Mouse (Mus musculus): Measurements from ENCODE around the gene Gpr152. TPM values are rescaled to one million over a fixed set of nuclear protein-coding genes. Genes with fewer than 3 reads are reported as not detected.

Gpr152 gene
- total and polyA plus RNA-seq, 2 experiments from 2014 or later, result 0.16 TPM; not detected in 1

- peak; percentile 63 for DNase-seq (ENCODE audit: low spot score)
- no peaks in the 10 kb centered on the region for H3K27me3 ChIP-seq (ENCODE audit: insufficient read depth, low read length)
- no peak overlapping the region for H3K4me3 ChIP-seq (ENCODE audit: low read depth, low read length)
- H3K36me3 ChIP-seq (ENCODE audit: insufficient read depth, low read length), result peaks cover 92% of the 10 kb centered on the region
- TF ChIP-seq CTCF (IDR thresholded peaks at IDR 0.05), result no peak
- no peaks in the 10 kb centered on the region for H3K9me3 ChIP-seq (ENCODE audit: low read length)
- 83% methylated on average over 13 of the region's 13 CpGs for WGBS
- H3K4me1 ChIP-seq (ENCODE audit: insufficient read depth, low read length), result no peaks in the 10 kb centered on the region
- ATAC-seq (ENCODE audit: low FRiP score), result no peak
- no peak overlapping the region for H3K27ac ChIP-seq (ENCODE audit: low read depth, low read length)
- H3K4me2 ChIP-seq (ENCODE audit: low read depth, low read length, poor library complexity, severe bottlenecking), result no peak overlapping the region
- H3K9ac ChIP-seq (replicated peaks; ENCODE audit: low read length, poor library complexity, severe bottlenecking), result no peak overlapping the region
These were observed 26.3 kb upstream of the Gpr152 start for GRCm38 (mm10) chr19:4113186-4113805.

- no peak overlapping the region for H3K4me3 ChIP-seq (ENCODE audit: low read depth, low read length)
- H3K4me2 ChIP-seq (ENCODE audit: low read depth, low read length, poor library complexity, severe bottlenecking), result no peak overlapping the region
- no peak overlapping the region for H3K9ac ChIP-seq (replicated peaks; ENCODE audit: low read length, poor library complexity, severe bottlenecking)
- no peak for TF ChIP-seq CTCF (IDR thresholded peaks at IDR 0.05)
- no peak overlapping the region for H3K27ac ChIP-seq (ENCODE audit: low read depth, low read length)
- no peak for ATAC-seq (ENCODE audit: low FRiP score)
- peaks cover 89% of the 10 kb centered on the region for H3K36me3 ChIP-seq (ENCODE audit: insufficient read depth, low read length)
- H3K9me3 ChIP-seq (ENCODE audit: low read length), result no peaks in the 10 kb centered on the region
- no peaks in the 10 kb centered on the region for H3K4me1 ChIP-seq (ENCODE audit: insufficient read depth, low read length)
- no peaks in the 10 kb centered on the region for H3K27me3 ChIP-seq (ENCODE audit: insufficient read depth, low read length)
- WGBS, result 78% methylated on average over 5 of the region's 5 CpGs
- DNase-seq (ENCODE audit: low spot score), result no peak
These were observed 25.8 kb upstream of the Gpr152 start for GRCm38 (mm10) chr19:4113806-4114230.

DNA sequence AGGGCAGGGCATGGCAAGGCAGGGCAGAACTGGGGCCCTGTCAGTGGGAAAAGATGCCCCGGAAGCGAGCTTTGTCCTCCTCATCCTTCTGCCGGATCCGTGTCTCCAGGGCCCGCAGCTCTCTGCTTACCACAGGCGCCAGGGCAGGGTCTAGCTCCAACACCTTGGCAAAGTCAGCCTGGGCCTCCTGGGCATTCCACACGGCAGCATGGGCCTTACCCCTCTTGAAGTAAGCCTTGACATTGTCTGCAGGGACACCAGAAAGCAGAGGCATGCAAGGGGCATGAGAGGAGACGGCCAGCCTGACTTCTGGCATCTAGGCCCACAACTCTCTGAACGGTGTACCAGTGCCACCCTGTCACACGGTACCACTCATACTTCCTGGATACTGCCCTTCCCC, 25.0 kb upstream of the Gpr152 start:
- WGBS, result 89% methylated on average over 10 of the region's 10 CpGs
- Histone ChIP-seq H3K4me1 (ENCODE audit: insufficient read depth, low read length) (no peaks in the 10 kb centered on the region), H3K4me3 (ENCODE audit: low read depth, low read length) (no peak overlapping the region), H3K4me2 (ENCODE audit: low read depth, low read length, poor library complexity, severe bottlenecking) (no peak overlapping the region), H3K36me3 (ENCODE audit: insufficient read depth, low read length) (peaks cover 82% of the 10 kb centered on the region), H3K9me3 (ENCODE audit: low read length) (no peaks in the 10 kb centered on the region), H3K9ac (replicated peaks; ENCODE audit: low read length, poor library complexity, severe bottlenecking) (no peak overlapping the region), H3K27ac (ENCODE audit: low read depth, low read length) (no peak overlapping the region), H3K27me3 (ENCODE audit: insufficient read depth, low read length) (no peaks in the 10 kb centered on the region)
- no peak for TF ChIP-seq CTCF (IDR thresholded peaks at IDR 0.05)
- no peak for ATAC-seq (ENCODE audit: low FRiP score)
- no peak for DNase-seq (ENCODE audit: low spot score)

- no peaks in the 10 kb centered on the region for H3K27me3 ChIP-seq (ENCODE audit: insufficient read depth, low read length)
- peaks cover 76% of the 10 kb centered on the region for H3K36me3 ChIP-seq (ENCODE audit: insufficient read depth, low read length)
- no peak for DNase-seq (ENCODE audit: low spot score)
- WGBS, result 96% methylated on average over 6 of the region's 10 CpGs
- no peak overlapping the region for H3K27ac ChIP-seq (ENCODE audit: low read depth, low read length)
- H3K4me3 ChIP-seq (ENCODE audit: low read depth, low read length), result no peak overlapping the region
- no peaks in the 10 kb centered on the region for H3K9me3 ChIP-seq (ENCODE audit: low read length)
- peaks cover under 1% of the 10 kb centered on the region; the same call in 1 of the 2 replicates for H3K4me1 ChIP-seq (ENCODE audit: insufficient read depth, low read length)
- H3K9ac ChIP-seq (replicated peaks; ENCODE audit: low read length, poor library complexity, severe bottlenecking), result no peak overlapping the region
- H3K4me2 ChIP-seq (ENCODE audit: low read depth, low read length, poor library complexity, severe bottlenecking), result no peak overlapping the region
- ATAC-seq (ENCODE audit: low FRiP score), result no peak
- no peak for TF ChIP-seq CTCF (IDR thresholded peaks at IDR 0.05)
These were observed 24.4 kb upstream of the Gpr152 start for GRCm38 (mm10) chr19:4115144-4115543.

GRCm38 (mm10) chr19:4115816-4116215, 23.8 kb upstream of the Gpr152 start:
- H3K4me3 ChIP-seq (ENCODE audit: low read depth, low read length), result no peak overlapping the region
- no peaks in the 10 kb centered on the region for H3K27me3 ChIP-seq (ENCODE audit: insufficient read depth, low read length)
- DNase-seq (ENCODE audit: low spot score), result no peak
- no peak overlapping the region for H3K27ac ChIP-seq (ENCODE audit: low read depth, low read length)
- no peaks in the 10 kb centered on the region for H3K9me3 ChIP-seq (ENCODE audit: low read length)
- H3K4me2 ChIP-seq (ENCODE audit: low read depth, low read length, poor library complexity, severe bottlenecking), result no peak overlapping the region
- H3K36me3 ChIP-seq (ENCODE audit: insufficient read depth, low read length), result peaks cover 70% of the 10 kb centered on the region
- 84% methylated on average over 11 of the region's 11 CpGs for WGBS
- peaks cover 7% of the 10 kb centered on the region for H3K4me1 ChIP-seq (ENCODE audit: insufficient read depth, low read length)
- H3K9ac ChIP-seq (replicated peaks; ENCODE audit: low read length, poor library complexity, severe bottlenecking), result no peak overlapping the region
- ATAC-seq (ENCODE audit: low FRiP score), result no peak
- no peak for TF ChIP-seq CTCF (IDR thresholded peaks at IDR 0.05)

DNA sequence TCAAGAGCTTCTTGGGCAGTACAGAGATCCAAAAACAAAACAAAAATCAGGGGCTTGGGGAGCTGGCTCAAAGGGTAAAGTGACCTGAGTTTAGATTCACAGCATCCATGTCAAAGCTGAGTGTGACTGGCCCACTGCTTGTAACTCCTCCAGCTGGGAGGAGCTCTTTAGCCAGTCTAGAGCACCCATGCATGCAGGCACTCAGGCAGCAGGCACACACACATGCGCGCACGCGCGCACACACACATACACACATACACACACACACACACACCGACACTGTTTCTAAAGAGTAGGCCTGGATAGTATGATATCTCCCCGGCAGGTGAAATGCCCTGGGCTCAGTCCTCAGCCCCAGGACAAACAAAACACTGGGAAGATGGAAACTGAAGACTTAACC, 22.6 kb upstream of the Gpr152 start:
- H3K4me3 ChIP-seq (ENCODE audit: low read depth, low read length), result no peak overlapping the region
- no peak for TF ChIP-seq CTCF (IDR thresholded peaks at IDR 0.05)
- no peak for DNase-seq (ENCODE audit: low spot score)
- H3K27me3 ChIP-seq (ENCODE audit: insufficient read depth, low read length), result no peaks in the 10 kb centered on the region
- peaks cover 7% of the 10 kb centered on the region for H3K4me1 ChIP-seq (ENCODE audit: insufficient read depth, low read length)
- ATAC-seq (ENCODE audit: low FRiP score), result no peak
- no peak overlapping the region for H3K9ac ChIP-seq (replicated peaks; ENCODE audit: low read length, poor library complexity, severe bottlenecking)
- H3K9me3 ChIP-seq (ENCODE audit: low read length), result no peaks in the 10 kb centered on the region
- 96% methylated on average over 7 of the region's 7 CpGs for WGBS
- H3K27ac ChIP-seq (ENCODE audit: low read depth, low read length), result no peak overlapping the region
- H3K36me3 ChIP-seq (ENCODE audit: insufficient read depth, low read length), result peaks cover 58% of the 10 kb centered on the region
- H3K4me2 ChIP-seq (ENCODE audit: low read depth, low read length, poor library complexity, severe bottlenecking), result no peak overlapping the region
